Mouse (Mus musculus): ENCODE results near the gene Olfr1219. TPM values are rescaled to one million over a fixed set of nuclear protein-coding genes. Genes with fewer than 3 reads are reported as not detected.

The Olfr1219 gene
- polyA plus RNA-seq (2017; shearing (Covaris generic)): not detected

GRCm38 (mm10) chr2:89083413-89083812 lies at the start of gene Olfr1219:
TSS of gene Olfr1219 (minus strand) at chr2:89083513.

GRCm38 (mm10) chr2:89132954-89133353 lies 49.6 kb upstream of the Olfr1219 start, which contains the start of gene Olfr1222:
TSS of gene Olfr1222 (minus strand) at chr2:89133054.

GRCm38 (mm10) chr2:89117183-89117582 lies 33.9 kb upstream of the Olfr1219 start, which contains the start of gene Olfr1221:
TSS of gene Olfr1221 (minus strand) at chr2:89117283.

GRCm38 (mm10) chr2:89106735-89107134 lies 23.4 kb upstream of the Olfr1219 start, which contains the start of gene Olfr1220:
TSS of gene Olfr1220 (minus strand) at chr2:89106835.

GRCm38 (mm10) chr2:89061087-89061486 lies 22.2 kb downstream of the Olfr1219 start, which contains the start of gene Olfr1218:
TSS of gene Olfr1218 (minus strand) at chr2:89061187.

GRCm38 (mm10) chr2:89031965-89032364 lies 51.3 kb downstream of the Olfr1219 start, which contains the start of gene Olfr1217:
TSS of gene Olfr1217 (minus strand) at chr2:89032065.

Other genes starting within 250 kb of the Olfr1219 start
- not detected for gene Olfr1204, start 234.2 kb downstream of the Olfr1219 start, polyA plus RNA-seq (2017; shearing (Covaris generic))
- gene Olfr1206, start 220.3 kb downstream of the Olfr1219 start, polyA plus RNA-seq (2017; shearing (Covaris generic)): 0.24 TPM
- not detected for gene Olfr1208, start 181.2 kb downstream of the Olfr1219 start, polyA plus RNA-seq (2017; shearing (Covaris generic))
- gene Olfr1209, start 168.4 kb downstream of the Olfr1219 start, polyA plus RNA-seq (2017; shearing (Covaris generic)): not detected
- gene Olfr1211, start 145.4 kb downstream of the Olfr1219 start, polyA plus RNA-seq (2017; shearing (Covaris generic)): not detected
- not detected for gene Olfr1212, start 129.5 kb downstream of the Olfr1219 start, polyA plus RNA-seq (2017; shearing (Covaris generic))
- not detected for gene Gm13762, start 103.2 kb downstream of the Olfr1219 start, polyA plus RNA-seq (2017; shearing (Covaris generic))
- not detected for gene Olfr1214, start 90.9 kb downstream of the Olfr1219 start, polyA plus RNA-seq (2017; shearing (Covaris generic))
- 0.19 TPM for gene Olfr1215, start 76.5 kb downstream of the Olfr1219 start, polyA plus RNA-seq (2017; shearing (Covaris generic))
- not detected for gene Olfr1216, start 65.2 kb downstream of the Olfr1219 start, polyA plus RNA-seq (2017; shearing (Covaris generic))
- gene Olfr1217, start 51.4 kb downstream of the Olfr1219 start, polyA plus RNA-seq (2017; shearing (Covaris generic)): not detected
- not detected for gene Olfr1218, start 22.3 kb downstream of the Olfr1219 start, polyA plus RNA-seq (2017; shearing (Covaris generic))
- gene Olfr1220, start 23.3 kb upstream of the Olfr1219 start, polyA plus RNA-seq (2017; shearing (Covaris generic)): 0.09 TPM
- not detected for gene Olfr1221, start 33.8 kb upstream of the Olfr1219 start, polyA plus RNA-seq (2017; shearing (Covaris generic))
- not detected for gene Olfr1222, start 49.5 kb upstream of the Olfr1219 start, polyA plus RNA-seq (2017; shearing (Covaris generic))
- not detected for gene Olfr1223, start 68.0 kb upstream of the Olfr1219 start, polyA plus RNA-seq (2017; shearing (Covaris generic))
- gene Olfr1224-ps1, start 80.6 kb upstream of the Olfr1219 start, polyA plus RNA-seq (2017; shearing (Covaris generic)): not detected
- gene Olfr1225, start 91.2 kb upstream of the Olfr1219 start, polyA plus RNA-seq (2017; shearing (Covaris generic)): not detected
- not detected for gene Olfr1226, start 116.5 kb upstream of the Olfr1219 start, polyA plus RNA-seq (2017; shearing (Covaris generic))
- gene Olfr1228, start 170.5 kb upstream of the Olfr1219 start, polyA plus RNA-seq (2017; shearing (Covaris generic)): not detected
- 0.11 TPM for gene Olfr1229, start 204.5 kb upstream of the Olfr1219 start, polyA plus RNA-seq (2017; shearing (Covaris generic))
- gene Olfr1230, start 213.8 kb upstream of the Olfr1219 start, polyA plus RNA-seq (2017; shearing (Covaris generic)): not detected
- gene Olfr1231, start 223.6 kb upstream of the Olfr1219 start, polyA plus RNA-seq (2017; shearing (Covaris generic)): not detected
- gene Olfr1232, start 246.2 kb upstream of the Olfr1219 start, polyA plus RNA-seq (2017; shearing (Covaris generic)): not detected